Mouse (Mus musculus): ENCODE measurements around the gene 4930402K13Rik. TPM values are rescaled to one million over a fixed set of nuclear protein-coding genes. Genes with fewer than 3 reads are reported as not detected.

The 4930402K13Rik gene
- polyA plus RNA-seq, 1 experiment = not detected

DNA sequence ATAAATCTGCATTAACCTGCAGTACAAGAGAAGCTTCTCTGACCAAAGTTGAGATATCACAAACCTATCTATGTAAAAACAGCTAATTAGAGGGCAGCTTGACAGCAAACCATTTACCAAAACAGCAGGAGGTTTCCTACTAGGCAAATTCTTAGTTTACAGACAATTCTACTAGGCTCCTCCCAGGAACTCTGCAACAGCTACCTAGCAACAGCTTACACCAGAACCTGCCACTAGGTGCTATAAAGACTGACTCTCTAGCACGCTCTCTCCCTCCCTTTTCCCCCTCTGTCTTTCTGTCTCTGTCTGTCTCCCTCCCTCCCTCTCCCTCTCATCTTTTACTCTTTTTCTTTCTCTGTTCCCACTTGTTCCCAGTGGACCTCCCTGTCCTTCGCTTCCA lies 38.3 kb downstream of the 4930402K13Rik start:
- H3K36me3 ChIP-seq (replicated peaks; ENCODE audit: low read length) = no peaks in the 10 kb centered on the region
- H3K9me3 ChIP-seq = no peaks in the 10 kb centered on the region
- H3K27me3 ChIP-seq (replicated peaks) = peaks cover 2% of the 10 kb centered on the region
- TF ChIP-seq GATA1 (IDR thresholded peaks at IDR 0.05; ENCODE audit: borderline replicate concordance, low read length) (no peak), FLI1 (IDR thresholded peaks at IDR 0.05; ENCODE audit: low read length) (no peak)
- H3K4me3 ChIP-seq (replicated peaks) = no peak overlapping the region
- peaks cover 6% of the 10 kb centered on the region; the same call in 1 of the 2 replicates for H3K4me1 ChIP-seq

Other genes with a start within 250 kb of the 4930402K13Rik start
- not detected in 2 replicates for gene Gm5751, start 230.3 kb upstream of the 4930402K13Rik start, polyA plus RNA-seq (2012; ENCODE audit: insufficient read depth, low replicate concordance)
- not detected in 2 replicates for gene B630019K06Rik, start 212.2 kb upstream of the 4930402K13Rik start, polyA plus RNA-seq (2012; ENCODE audit: insufficient read depth, low replicate concordance)
- not detected in 2 replicates for gene Fthl17b, start 141.6 kb upstream of the 4930402K13Rik start, polyA plus RNA-seq (2012; ENCODE audit: insufficient read depth, low replicate concordance)
- gene Fthl17c, start 128.0 kb upstream of the 4930402K13Rik start, polyA plus RNA-seq (2012; ENCODE audit: insufficient read depth, low replicate concordance) = not detected in 2 replicates
- not detected in 2 replicates for gene Fthl17d, start 117.8 kb upstream of the 4930402K13Rik start, polyA plus RNA-seq (2012; ENCODE audit: insufficient read depth, low replicate concordance)
- gene Fthl17e, start 71.1 kb upstream of the 4930402K13Rik start, polyA plus RNA-seq (2012; ENCODE audit: insufficient read depth, low replicate concordance) = not detected in 2 replicates
- gene Fthl17f, start 41.5 kb upstream of the 4930402K13Rik start, polyA plus RNA-seq (2012; ENCODE audit: insufficient read depth, low replicate concordance) = not detected in 2 replicates
- gene Lancl3, start 95.3 kb downstream of the 4930402K13Rik start, polyA plus RNA-seq (2012; ENCODE audit: insufficient read depth, low replicate concordance) = 0.07 and 0.41 TPM in 2 replicates
- gene Gm14862, start 152.3 kb downstream of the 4930402K13Rik start, polyA plus RNA-seq (2012; ENCODE audit: insufficient read depth, low replicate concordance) = not detected in 2 replicates
- 0.53 and 0.78 TPM in 2 replicates for gene Xk, start 168.2 kb downstream of the 4930402K13Rik start, polyA plus RNA-seq (2012; ENCODE audit: insufficient read depth, low replicate concordance)
- gene H2al1m, start 179.2 kb downstream of the 4930402K13Rik start, polyA plus RNA-seq (2012; ENCODE audit: insufficient read depth, low replicate concordance) = not detected in 2 replicates
- not detected in 2 replicates for gene H2al1k, start 246.1 kb downstream of the 4930402K13Rik start, polyA plus RNA-seq (2012; ENCODE audit: insufficient read depth, low replicate concordance)